In genomic region chr4:137909471-137909870, GRCm38 (mm10) we compare ENCODE assay signal across 27 mouse cellular contexts. TPM values are rescaled to one million over a fixed set of nuclear protein-coding genes. Genes with fewer than 3 reads are reported as not detected.
A peak's percentile ranks its signal among the peaks of the same experiment; 100 is the strongest.
DNase-seq lines count a peak whose midpoint lies in the region; ATAC-seq and TF ChIP-seq lines count a peak whose summit lies in the region.
"Had no signal": no experiment of that assay in that cellular context is flagged by ENCODE, and none has a peak within 500 bp of the region (broad histone marks: within the 10 kb centered on the region; RNA-seq: fewer than 3 reads in every experiment).

No protein-coding gene starts in this region.

- no peak overlapping the region for H3K9ac ChIP-seq in liver, embryonic 15.5 days
- no peak overlapping the region for H3K9ac ChIP-seq in ES-Bruce4 (ENCODE audit: low read depth, poor library complexity, severe bottlenecking)
- H3K9ac ChIP-seq: embryonic facial prominence, embryonic 12.5 days; forebrain, postnatal 0 days; heart, embryonic 15.5 days; hindbrain, embryonic 12.5 days; intestine, embryonic 15.5 days; limb, embryonic 12.5 days had no signal

- no peak for TF ChIP-seq CTCF in ES-Bruce4 (IDR thresholded peaks at IDR 0.05; ENCODE audit: low read depth, low read length)

- no peak overlapping the region for H3K27ac ChIP-seq in liver, embryonic 15.5 days (replicated peaks)
- 0 out of 2 replicates have a peak overlapping the region, but pooled peaks have one; percentile 9 for H3K27ac ChIP-seq in ES-Bruce4 (ENCODE audit: insufficient read depth, low read length)
- H3K27ac ChIP-seq: embryonic facial prominence, embryonic 12.5 days; heart, embryonic 15.5 days; hindbrain, embryonic 12.5 days; kidney, postnatal 0 days; stomach, postnatal 0 days had no signal

- no peaks in the 10 kb centered on the region for H3K9me3 ChIP-seq in liver, embryonic 15.5 days (replicated peaks)
- no peaks in the 10 kb centered on the region for H3K9me3 ChIP-seq in ES-Bruce4 (replicated peaks; ENCODE audit: control insufficient read depth, insufficient read depth, low read length, poor library complexity, severe bottlenecking)
- H3K9me3 ChIP-seq: embryonic facial prominence, embryonic 12.5 days; heart, embryonic 15.5 days; hindbrain, embryonic 12.5 days; intestine, embryonic 15.5 days; limb, embryonic 12.5 days had no signal

- 0 out of 2 replicates have a peak, but pooled peaks cover 16% of the 10 kb centered on the region for H3K27me3 ChIP-seq in liver, embryonic 15.5 days
- H3K27me3 ChIP-seq in ES-Bruce4 (ENCODE audit: control insufficient read depth, insufficient read depth, low read length, poor library complexity, severe bottlenecking): no peaks in the 10 kb centered on the region
- H3K27me3 ChIP-seq: embryonic facial prominence, embryonic 12.5 days; intestine, embryonic 15.5 days; limb, embryonic 12.5 days had no signal

- ATAC-seq in liver, embryonic 15.5 days (ENCODE audit: insufficient read depth): no peak
- ATAC-seq in common myeloid progenitor, adult 5-6 weeks (replicated peaks; ENCODE audit: low read depth, poor library complexity, severe bottlenecking): peak; percentile 61
- 0 out of 2 replicates have a peak, but pooled peaks have one; percentile 29 for ATAC-seq in monocyte, adult 5-6 weeks (replicated peaks; ENCODE audit: insufficient number of reproducible peaks, low FRiP score, low TSS enrichment, poor library complexity, severe bottlenecking)
- ATAC-seq: forebrain, postnatal 0 days; intestine, embryonic 15.5 days had no signal

- no peak for TF ChIP-seq POLR2A in ES-Bruce4 (IDR thresholded peaks at IDR 0.05; ENCODE audit: insufficient read depth, low read length)

- H3K4me1 ChIP-seq in liver, embryonic 15.5 days (replicated peaks): peaks cover 29% of the 10 kb centered on the region
- peaks cover 15% of the 10 kb centered on the region for H3K4me1 ChIP-seq in ES-Bruce4 (ENCODE audit: control insufficient read depth, insufficient read depth, low read length)

- no peak overlapping the region for H3K4me3 ChIP-seq in liver, embryonic 15.5 days (replicated peaks)
- H3K4me3 ChIP-seq in ES-Bruce4 (ENCODE audit: low read depth, low read length): no peak overlapping the region
- H3K4me3 ChIP-seq: embryonic facial prominence, embryonic 12.5 days; gastrocnemius, adult 2 months; heart, embryonic 15.5 days; hindbrain, embryonic 12.5 days; intestine, embryonic 15.5 days; limb, embryonic 12.5 days had no signal

- H3K36me3 ChIP-seq in liver, embryonic 15.5 days (replicated peaks): no peaks in the 10 kb centered on the region
- no peaks in the 10 kb centered on the region for H3K36me3 ChIP-seq in ES-Bruce4 (ENCODE audit: control insufficient read depth, insufficient read depth, low read length, poor library complexity, severe bottlenecking)
- H3K36me3 ChIP-seq: embryonic facial prominence, embryonic 12.5 days; G1E; heart, embryonic 15.5 days; hindbrain, embryonic 12.5 days; intestine, embryonic 15.5 days; limb, embryonic 12.5 days had no signal

- TF ChIP-seq EP300 in ES-Bruce4 (IDR thresholded peaks at IDR 0.05; ENCODE audit: insufficient read depth, low read depth, low read length): no peak

- no peak for DNase-seq in liver
- no peak for DNase-seq in cerebellum, postnatal 14 days
- no peak for DNase-seq in layer of hippocampus, adult 9-11 months
- DNase-seq in gastrocnemius, adult 18-20 months (ENCODE audit: low spot score): no peak
- DNase-seq: cerebellum, adult 11 months; cerebellum, postnatal 25 days; forebrain, postnatal 0 days; gastrocnemius, adult 2 months; heart, adult 18-20 months; lung, adult 18-20 months; lung, postnatal 4 days; midbrain, embryonic 14.5 days; right cerebral cortex, adult 18-20 months; spleen, adult 18-20 months; thymus, postnatal 25 days had no signal

- H3K4me2 ChIP-seq in liver, embryonic 15.5 days: peak overlapping the region; percentile 15; the same call in 1 of the 2 replicates
- H3K4me2 ChIP-seq: embryonic facial prominence, embryonic 12.5 days; heart, embryonic 15.5 days; hindbrain, embryonic 12.5 days; intestine, embryonic 15.5 days; limb, embryonic 12.5 days had no signal

- 19% methylated on average over 4 of the region's 4 CpGs for WGBS in liver, embryonic 15.5 days (ENCODE audit: insufficient replicate concordance)

RNA-seq across cellular contexts. Expression of gene Ece1, which starts 47.4 kb away (rescaled TPM):
- polyA plus RNA-seq in liver, embryonic 15.5 days (2015; fragmentation: Nextera tagmentation; extraction: Ambion mirVana): 15.1 and 17.0 TPM in 2 replicates
- 28.3 and 35.5 TPM in 2 replicates for polyA plus RNA-seq in ES-Bruce4 (2011; ENCODE audit: insufficient read depth, insufficient read length, low read depth, missing spikeins)
- total RNA-seq in common myeloid progenitor, adult 5-6 weeks (2017): 6.5 and 8.9 TPM in 2 replicates
- total RNA-seq in monocyte, adult 5-6 weeks (2017): 7.1 to 11.7 TPM (median 9.6 TPM) in 3 replicates
- total RNA-seq in gastrocnemius, adult 18-20 months (2021): 10 to 100 TPM; 65.0 to 78.0 TPM
